Mouse (Mus musculus) gastrocnemius, postnatal 10 days (tissue): ENCODE results near the gene Ccl4. TPM values are rescaled to one million over a fixed set of nuclear protein-coding genes. Genes with fewer than 3 reads are reported as not detected.

Source experiments
- DNase-seq: peaks from one replicate; pipeline ENCODE4 v3.0.0; 2021; ENCODE audit warnings: mixed read lengths
- long read RNA-seq, 2 experiments: library from polyadenylated mRNA; stranded (forward); transcript quantifications; one replicate each; pipeline ENCODE4 v2.0.0; 2021
- total RNA-seq, 2 experiments: library from RNA; stranded (reverse); gene quantifications; 2 replicates each; pipeline ENCODE4 v1.2.3; 2021

The Ccl4 gene
- not detected for total RNA-seq
- long read RNA-seq, experiment 1 = 0 reads
- long read RNA-seq, experiment 2 = 0 reads

- DNase-seq = no peak
These were observed at the start of gene Ccl4 for GRCm38 (mm10) chr11:83662204-83662603. Gene Ccl4 (plus strand): TSS chr11:83662584.

GRCm38 (mm10) chr11:83616586-83616985, 45.8 kb upstream of the Ccl4 start:
- no peak for DNase-seq

GRCm38 (mm10) chr11:83618238-83618637, 44.1 kb upstream of the Ccl4 start:
- DNase-seq = no peak

GRCm38 (mm10) chr11:83619037-83619436, 43.3 kb upstream of the Ccl4 start:
- no peak for DNase-seq

- DNase-seq = no peak
These were observed 38.8 kb upstream of the Ccl4 start for GRCm38 (mm10) chr11:83623586-83623985.

GRCm38 (mm10) chr11:83628808-83629207, 33.6 kb upstream of the Ccl4 start:
- no peak for DNase-seq

GRCm38 (mm10) chr11:83630630-83631029, 31.8 kb upstream of the Ccl4 start:
- DNase-seq = no peak

GRCm38 (mm10) chr11:83631065-83631464, 31.3 kb upstream of the Ccl4 start:
- no peak for DNase-seq

- DNase-seq = no peak
These were observed 29.6 kb upstream of the Ccl4 start for GRCm38 (mm10) chr11:83632744-83633143.

- no peak for DNase-seq
These were observed 28.0 kb upstream of the Ccl4 start for GRCm38 (mm10) chr11:83634425-83634824.

- no peak for DNase-seq
These were observed 27.5 kb upstream of the Ccl4 start for GRCm38 (mm10) chr11:83634898-83635297.

GRCm38 (mm10) chr11:83636742-83637235, 25.6 kb upstream of the Ccl4 start:
- no peak for DNase-seq

- no peak for DNase-seq
These were observed 23.4 kb upstream of the Ccl4 start for GRCm38 (mm10) chr11:83638934-83639333.

GRCm38 (mm10) chr11:83639533-83639932, 22.9 kb upstream of the Ccl4 start:
- no peak for DNase-seq

- DNase-seq = no peak
These were observed 22.2 kb upstream of the Ccl4 start for GRCm38 (mm10) chr11:83640141-83640540.

GRCm38 (mm10) chr11:83641216-83641615, 21.2 kb upstream of the Ccl4 start:
- no peak for DNase-seq

GRCm38 (mm10) chr11:83645521-83645920, 16.9 kb upstream of the Ccl4 start, which contains the start of gene Rpl9-ps1:
Gene Rpl9-ps1 (minus strand): TSS chr11:83645621.
- no peak for DNase-seq

GRCm38 (mm10) chr11:83646356-83647149, 15.8 kb upstream of the Ccl4 start:
- no peak for DNase-seq

- no peak for DNase-seq
These were observed 13.0 kb upstream of the Ccl4 start, which contains the start of gene Ccl3 for GRCm38 (mm10) chr11:83649305-83649841. Gene Ccl3 (minus strand): TSS chr11:83649355.

- no peak for DNase-seq
These were observed 7.8 kb upstream of the Ccl4 start for GRCm38 (mm10) chr11:83654606-83655005.

- DNase-seq = no peak
These were observed 4.9 kb upstream of the Ccl4 start for GRCm38 (mm10) chr11:83657508-83657907.

GRCm38 (mm10) chr11:83658797-83659196, 3.6 kb upstream of the Ccl4 start:
- DNase-seq = no peak

- DNase-seq = no peak
These were observed 1.1 kb downstream of the Ccl4 start for GRCm38 (mm10) chr11:83663532-83663931.

GRCm38 (mm10) chr11:83671743-83672142, 9.4 kb downstream of the Ccl4 start:
- DNase-seq = no peak
